Mouse (Mus musculus) intestine, embryonic 15.5 days (tissue): ENCODE results near the gene Fkbp8. TPM values are rescaled to one million over a fixed set of nuclear protein-coding genes. Genes with fewer than 3 reads are reported as not detected.

Experiments used
- ATAC-seq: fragments of 200-750 bp; cut with Nextera tagmentation; 2 replicates; pipeline ENCODE4 v1.8.0; 2017; ENCODE audit warnings: moderate TSS enrichment, moderate library complexity
- H3K27ac ChIP-seq: fragments of 300-500 bp; sonication (generic); 2 replicates; pipeline ENCODE4 v1.5.1; 2015; ENCODE audit warnings: mild to moderate bottlenecking, inconsistent platforms
- H3K27me3 ChIP-seq: fragments of 300-500 bp; sonication (generic); replicated peaks from 2 replicates; pipeline ENCODE4 v1.6.1; 2015; ENCODE audit warnings: inconsistent platforms
- H3K36me3 ChIP-seq: fragments of 300-500 bp; sonication (generic); 2 replicates; pipeline ENCODE4 v1.6.1; 2015; ENCODE audit warnings: inconsistent platforms
- H3K4me1 ChIP-seq: fragments of 300-500 bp; sonication (generic); replicated peaks from 2 replicates; pipeline ENCODE4 v1.6.1; 2015; ENCODE audit warnings: inconsistent platforms
- H3K4me2 ChIP-seq: fragments of 300-500 bp; sonication (generic); replicated peaks from 2 replicates; pipeline ENCODE4 v1.6.1; 2015; ENCODE audit warnings: mild to moderate bottlenecking, inconsistent platforms
- H3K4me3 ChIP-seq: fragments of 300-500 bp; sonication (generic); replicated peaks from 2 replicates; pipeline ENCODE4 v1.5.1; 2015; ENCODE audit warnings: inconsistent platforms
- H3K9ac ChIP-seq: fragments of 300-500 bp; sonication (generic); 2 replicates; pipeline ENCODE4 v1.6.1; 2015; ENCODE audit warnings: inconsistent platforms
- H3K9me3 ChIP-seq: fragments of 300-500 bp; sonication (generic); 2 replicates; pipeline ENCODE4 v1.6.1; 2016; ENCODE audit warnings: inconsistent platforms
- WGBS: fragments of 180-500 bp; shearing (Covaris S2); methylation state at CpG from one replicate; pipeline ENCODE4 v1.1.7; 2015; 5-methylcytosine and 5-hydroxymethylcytosine counted together
- polyA plus RNA-seq: library from polyadenylated mRNA; unstranded; fragments of >200 nt; fragmentation: Nextera tagmentation; extraction: Ambion mirVana; gene quantifications from 2 replicates; pipeline ENCODE4 v1.2.1, GENCODE M21; 2015

Gene Fkbp8
- polyA plus RNA-seq, 1 experiment from 2014 or later: 277 TPM

GRCm38 (mm10) chr8:70553740-70554139 lies 26.2 kb downstream of the Fkbp8 start:
- ATAC-seq: 0 out of 2 replicates have a peak, but pooled peaks have one; percentile 7
- H3K27ac ChIP-seq: no peak overlapping the region
- no peak overlapping the region for H3K9ac ChIP-seq

GRCm38 (mm10) chr8:70555079-70555747 lies 27.7 kb downstream of the Fkbp8 start:
- Histone ChIP-seq H3K4me2 (no peak overlapping the region), H3K27me3 (no peaks in the 10 kb centered on the region), H3K36me3 (no peaks in the 10 kb centered on the region), H3K27ac (no peak overlapping the region), H3K9ac (no peak overlapping the region), H3K4me3 (no peak overlapping the region), H3K9me3 (no peaks in the 10 kb centered on the region), H3K4me1 (peaks cover 30% of the 10 kb centered on the region)
- no peak for ATAC-seq
- WGBS: 77% methylated on average over 4 of the region's 4 CpGs

More at GRCm38 (mm10) chr8:70553740-70554139, 26.2 kb downstream of the Fkbp8 start:
- Histone ChIP-seq H3K4me3 (no peak overlapping the region), H3K9me3 (no peaks in the 10 kb centered on the region), H3K36me3 (no peaks in the 10 kb centered on the region), H3K27me3 (no peaks in the 10 kb centered on the region), H3K4me2 (no peak overlapping the region), H3K4me1 (peaks cover 24% of the 10 kb centered on the region)

DNA sequence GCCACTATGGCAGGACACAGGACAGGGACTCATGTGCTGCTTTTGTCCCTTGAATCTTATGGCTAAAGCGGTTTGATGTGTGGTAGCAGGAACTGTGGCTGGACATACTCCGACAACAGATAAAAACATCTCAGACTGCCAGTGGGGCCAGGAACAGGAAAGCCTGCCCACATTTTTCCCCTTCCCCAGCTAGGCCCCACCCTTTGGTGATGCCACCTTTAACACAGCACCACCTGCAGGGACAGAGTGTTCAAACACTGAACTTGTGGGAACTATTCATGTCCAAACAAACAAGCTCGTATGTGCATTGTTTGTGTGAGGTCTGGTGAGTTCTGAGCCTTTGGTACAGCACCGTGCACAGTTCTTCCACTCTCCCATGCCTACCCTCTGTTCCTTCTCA lies 30.8 kb downstream of the Fkbp8 start:
- H3K4me1 ChIP-seq: peaks cover 40% of the 10 kb centered on the region

GRCm38 (mm10) chr8:70558983-70559382 lies 31.5 kb downstream of the Fkbp8 start:
- no peak overlapping the region for H3K4me3 ChIP-seq
- H3K4me2 ChIP-seq: no peak overlapping the region
- no peak overlapping the region for H3K9ac ChIP-seq
- peaks cover 34% of the 10 kb centered on the region for H3K4me1 ChIP-seq
- H3K27ac ChIP-seq: no peak overlapping the region
- H3K27me3 ChIP-seq: no peaks in the 10 kb centered on the region
- 79% methylated on average over 3 of the region's 3 CpGs for WGBS
- H3K9me3 ChIP-seq: no peaks in the 10 kb centered on the region
- no peak for ATAC-seq
- no peaks in the 10 kb centered on the region for H3K36me3 ChIP-seq

More for the DNA sequence above, 30.8 kb downstream of the Fkbp8 start:
- H3K36me3 ChIP-seq: no peaks in the 10 kb centered on the region
- H3K4me2 ChIP-seq: no peak overlapping the region
- no peak overlapping the region for H3K27ac ChIP-seq
- no peak overlapping the region for H3K9ac ChIP-seq
- no peak overlapping the region for H3K4me3 ChIP-seq
- H3K27me3 ChIP-seq: no peaks in the 10 kb centered on the region
- ATAC-seq: no peak
- no peaks in the 10 kb centered on the region for H3K9me3 ChIP-seq
- WGBS: 65% methylated on average over 4 of the region's 4 CpGs

- Histone ChIP-seq H3K9me3 (no peaks in the 10 kb centered on the region), H3K9ac (no peak overlapping the region), H3K4me1 (peaks cover 35% of the 10 kb centered on the region), H3K27me3 (no peaks in the 10 kb centered on the region), H3K27ac (no peak overlapping the region), H3K4me3 (no peak overlapping the region), H3K36me3 (no peaks in the 10 kb centered on the region), H3K4me2 (no peak overlapping the region)
- ATAC-seq: no peak
- WGBS: 80% methylated on average over 2 of the region's 2 CpGs
Observed at GRCm38 (mm10) chr8:70560096-70560495, 32.6 kb downstream of the Fkbp8 start.

DNA sequence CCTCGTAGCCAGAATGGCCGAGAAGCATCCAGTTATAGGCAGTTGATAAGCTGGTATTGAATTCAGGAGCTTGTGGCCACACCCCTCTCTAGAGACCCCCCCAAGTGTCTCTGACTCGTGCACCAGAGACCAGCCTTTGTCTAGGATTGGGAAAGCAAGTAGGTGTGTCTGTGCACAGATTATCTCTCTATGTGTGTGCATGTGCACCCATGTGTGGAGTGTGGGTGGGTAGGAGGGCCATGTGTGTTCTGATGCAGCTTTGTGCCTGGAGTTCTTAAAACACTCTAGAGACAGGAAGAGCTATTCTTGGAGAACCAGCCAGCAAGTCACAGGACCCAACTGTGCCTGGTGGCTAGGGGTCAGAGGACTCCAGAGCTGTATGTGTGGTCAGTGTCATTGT lies 33.0 kb downstream of the Fkbp8 start:
- no peak for ATAC-seq
- H3K4me2 ChIP-seq: no peak overlapping the region
- no peaks in the 10 kb centered on the region for H3K9me3 ChIP-seq
- H3K4me1 ChIP-seq: peaks cover 37% of the 10 kb centered on the region
- H3K27ac ChIP-seq: peak overlapping the region; percentile 33; the same call in 1 of the 2 replicates
- no peak overlapping the region for H3K4me3 ChIP-seq
- 67% methylated on average over 3 of the region's 3 CpGs for WGBS
- H3K9ac ChIP-seq: no peak overlapping the region
- H3K36me3 ChIP-seq: no peaks in the 10 kb centered on the region
- no peaks in the 10 kb centered on the region for H3K27me3 ChIP-seq

- H3K4me2 ChIP-seq: no peak overlapping the region
- no peak overlapping the region for H3K9ac ChIP-seq
- no peak for ATAC-seq
- H3K4me1 ChIP-seq: peaks cover 37% of the 10 kb centered on the region
- no peaks in the 10 kb centered on the region for H3K36me3 ChIP-seq
- WGBS: 49% methylated on average over 4 of the region's 4 CpGs
- H3K27ac ChIP-seq: no peak overlapping the region
- H3K9me3 ChIP-seq: no peaks in the 10 kb centered on the region
- no peaks in the 10 kb centered on the region for H3K27me3 ChIP-seq
- no peak overlapping the region for H3K4me3 ChIP-seq
Observed at GRCm38 (mm10) chr8:70561357-70561756, 33.8 kb downstream of the Fkbp8 start.

DNA sequence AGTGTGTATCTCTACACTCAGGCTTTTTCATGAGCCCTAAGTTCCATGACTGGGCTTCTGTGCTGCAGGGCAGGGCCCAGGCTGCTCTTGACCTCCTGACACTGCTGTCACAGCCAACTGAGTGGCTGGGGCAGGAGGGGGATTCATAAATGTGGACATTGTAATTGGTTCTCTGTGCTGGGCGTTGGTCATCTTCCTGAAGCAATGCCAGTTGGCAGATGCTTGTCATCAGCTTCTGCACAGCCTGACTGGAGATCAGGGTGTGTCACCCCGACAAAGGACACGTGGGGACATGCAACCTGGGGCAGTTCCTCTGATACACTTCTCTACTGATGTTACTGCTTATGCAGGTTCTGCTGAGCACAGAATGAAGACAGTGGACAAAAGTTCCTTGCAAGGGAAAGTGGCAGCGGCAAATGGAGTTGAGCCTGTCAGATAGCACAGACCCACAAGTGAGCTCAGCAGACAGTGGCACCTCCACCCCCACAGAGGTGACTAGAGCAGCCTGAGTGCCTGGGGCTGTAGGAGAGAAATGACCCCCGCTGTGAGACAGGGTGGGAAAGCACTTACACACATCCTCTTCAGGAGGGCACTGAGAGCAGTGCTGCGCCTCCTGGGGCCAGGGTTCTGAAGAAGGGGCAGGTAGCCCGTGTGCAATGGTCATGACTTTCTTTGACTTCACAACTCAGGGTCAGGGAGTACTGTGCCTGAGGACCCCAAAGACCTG lies 34.4 kb downstream of the Fkbp8 start:
- WGBS: 59% methylated on average over 7 of the region's 7 CpGs
- Histone ChIP-seq H3K4me3 (no peak overlapping the region), H3K27ac (no peak overlapping the region), H3K4me2 (no peak overlapping the region), H3K27me3 (no peaks in the 10 kb centered on the region), H3K9me3 (no peaks in the 10 kb centered on the region), H3K9ac (no peak overlapping the region), H3K4me1 (peaks cover 37% of the 10 kb centered on the region), H3K36me3 (no peaks in the 10 kb centered on the region)
- no peak for ATAC-seq

GRCm38 (mm10) chr8:70562802-70563201 lies 35.3 kb downstream of the Fkbp8 start:
- no peak for ATAC-seq
- Histone ChIP-seq H3K36me3 (no peaks in the 10 kb centered on the region), H3K4me2 (no peak overlapping the region), H3K9me3 (no peaks in the 10 kb centered on the region), H3K27ac (no peak overlapping the region), H3K27me3 (no peaks in the 10 kb centered on the region), H3K9ac (no peak overlapping the region), H3K4me3 (no peak overlapping the region), H3K4me1 (peaks cover 37% of the 10 kb centered on the region)
- 69% methylated on average over 3 of the region's 3 CpGs for WGBS

DNA sequence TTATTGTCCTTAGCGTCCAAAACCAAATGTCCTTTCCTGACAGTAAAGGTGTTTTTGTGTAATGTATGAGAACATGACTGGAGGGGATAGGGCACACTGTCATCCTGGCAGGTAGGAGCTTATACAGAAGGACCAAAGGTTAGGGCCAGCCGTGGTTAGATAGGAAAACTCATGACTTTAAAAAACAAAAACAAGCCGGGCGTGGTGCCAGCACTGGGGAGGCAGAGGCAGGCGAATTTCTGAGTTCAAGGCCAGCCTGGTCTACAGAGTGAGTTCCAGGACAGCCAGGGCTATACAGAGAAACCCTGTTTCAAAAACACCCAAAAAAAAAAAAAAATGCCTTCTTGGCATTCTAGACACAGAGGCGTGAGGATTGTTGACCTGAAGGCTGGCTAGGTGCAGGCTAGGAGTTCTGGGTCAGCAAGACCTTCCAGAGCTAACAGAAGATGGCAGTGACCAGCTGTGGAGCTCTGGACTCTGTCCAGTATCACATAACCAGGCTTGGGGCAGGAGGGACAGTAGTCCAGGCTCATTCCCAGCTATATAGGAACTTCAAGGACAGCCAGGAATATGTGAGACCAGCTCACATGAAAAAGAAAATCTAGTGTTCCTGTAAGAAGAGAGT lies 36.4 kb downstream of the Fkbp8 start:
- no peak overlapping the region for H3K4me2 ChIP-seq
- 87% methylated on average over 6 of the region's 6 CpGs for WGBS
- no peak overlapping the region for H3K27ac ChIP-seq
- H3K9me3 ChIP-seq: no peaks in the 10 kb centered on the region
- ATAC-seq: no peak
- no peaks in the 10 kb centered on the region for H3K36me3 ChIP-seq
- no peaks in the 10 kb centered on the region for H3K27me3 ChIP-seq
- H3K9ac ChIP-seq: no peak overlapping the region
- peaks cover 37% of the 10 kb centered on the region for H3K4me1 ChIP-seq
- no peak overlapping the region for H3K4me3 ChIP-seq

GRCm38 (mm10) chr8:70564696-70565235 lies 37.2 kb downstream of the Fkbp8 start:
- Histone ChIP-seq H3K36me3 (no peaks in the 10 kb centered on the region), H3K27ac (no peak overlapping the region), H3K9me3 (no peaks in the 10 kb centered on the region), H3K4me1 (peaks cover 35% of the 10 kb centered on the region), H3K9ac (no peak overlapping the region), H3K27me3 (no peaks in the 10 kb centered on the region), H3K4me3 (no peak overlapping the region), H3K4me2 (no peak overlapping the region)
- WGBS: 74% methylated on average over 3 of the region's 3 CpGs
- no peak for ATAC-seq

DNA sequence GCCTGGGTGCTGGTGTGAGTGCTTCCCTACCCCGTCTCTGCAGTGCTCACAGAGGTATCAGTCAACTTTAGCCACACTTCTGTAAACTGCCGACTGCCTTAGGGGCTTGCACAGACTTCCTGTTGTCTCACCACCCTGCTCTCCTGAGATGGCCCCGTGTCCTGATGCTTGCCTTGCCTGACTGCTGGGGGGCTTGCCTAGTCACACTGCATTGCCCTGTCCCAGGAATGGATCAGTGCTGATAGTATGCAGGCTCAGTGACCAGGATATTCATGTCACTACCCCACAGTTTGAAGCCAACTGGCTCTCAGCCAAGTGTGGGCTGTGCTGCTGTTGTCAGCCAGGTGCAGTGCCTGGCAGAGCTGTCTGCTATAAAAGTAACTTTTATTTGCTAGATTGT lies 38.0 kb downstream of the Fkbp8 start:
- Histone ChIP-seq H3K4me2 (no peak overlapping the region), H3K27me3 (no peaks in the 10 kb centered on the region), H3K4me1 (peaks cover 29% of the 10 kb centered on the region), H3K36me3 (no peaks in the 10 kb centered on the region), H3K4me3 (no peak overlapping the region), H3K9ac (no peak overlapping the region), H3K9me3 (no peaks in the 10 kb centered on the region), H3K27ac (no peak overlapping the region)
- WGBS: 47% methylated on average over 3 of the region's 3 CpGs
- ATAC-seq: peak; percentile 35; the same call in 1 of the 2 replicates
